Mouse (Mus musculus) stomach, embryonic 15.5 days (tissue): Measurements from ENCODE around the gene Prrg3. TPM values are rescaled to one million over a fixed set of nuclear protein-coding genes. Genes with fewer than 3 reads are reported as not detected.

Experiments used
- ATAC-seq: fragments of 200-750 bp; cut with Nextera tagmentation; 2 replicates; pipeline ENCODE4 v1.8.0; 2017; ENCODE audit warnings: low read depth, moderate number of reproducible peaks, moderate TSS enrichment; ENCODE audit not compliant: insufficient read depth, low FRiP score
- H3K27ac ChIP-seq: fragments of 300-500 bp; sonication (generic); 2 replicates; pipeline ENCODE4 v1.5.1; 2015; ENCODE audit warnings: mild to moderate bottlenecking, inconsistent platforms
- H3K27me3 ChIP-seq: fragments of 300-500 bp; sonication (generic); replicated peaks from 2 replicates; pipeline ENCODE4 v1.6.1; 2015; ENCODE audit warnings: inconsistent platforms
- H3K36me3 ChIP-seq: fragments of 300-500 bp; sonication (generic); 2 replicates; pipeline ENCODE4 v1.6.1; 2015; ENCODE audit warnings: inconsistent platforms
- H3K4me1 ChIP-seq: fragments of 300-500 bp; sonication (generic); 2 replicates; pipeline ENCODE4 v1.6.1; 2015; ENCODE audit warnings: inconsistent platforms
- H3K4me2 ChIP-seq: fragments of 300-500 bp; sonication (generic); 2 replicates; pipeline ENCODE4 v1.6.1; 2015; ENCODE audit warnings: mild to moderate bottlenecking, inconsistent platforms
- H3K4me3 ChIP-seq: fragments of 300-500 bp; sonication (generic); replicated peaks from 2 replicates; pipeline ENCODE4 v1.5.1; 2015; ENCODE audit warnings: inconsistent platforms
- H3K9ac ChIP-seq: fragments of 300-500 bp; sonication (generic); 2 replicates; pipeline ENCODE4 v1.6.1; 2015; ENCODE audit warnings: inconsistent platforms
- H3K9me3 ChIP-seq: fragments of 300-500 bp; sonication (generic); 2 replicates; pipeline ENCODE4 v1.6.1; 2016; ENCODE audit warnings: inconsistent platforms
- WGBS: fragments of 180-500 bp; shearing (Covaris S2); methylation state at CpG from one replicate; pipeline ENCODE4 v1.1.7; 2015; 5-methylcytosine and 5-hydroxymethylcytosine counted together
- polyA plus RNA-seq: library from polyadenylated mRNA; unstranded; fragments of >200 nt; fragmentation: Nextera tagmentation; extraction: Ambion mirVana; gene quantifications from 2 replicates; pipeline ENCODE4 v1.2.1, GENCODE M21; 2015

Gene Prrg3
- polyA plus RNA-seq, 1 experiment from 2014 or later = 9.8 TPM

- Histone ChIP-seq H3K4me1 (no peaks in the 10 kb centered on the region), H3K9ac (no peak overlapping the region), H3K4me2 (no peak overlapping the region), H3K27me3 (no peaks in the 10 kb centered on the region), H3K36me3 (no peaks in the 10 kb centered on the region), H3K9me3 (no peaks in the 10 kb centered on the region), H3K4me3 (no peak overlapping the region), H3K27ac (no peak overlapping the region)
- WGBS = 80% methylated on average over 1 of the region's 1 CpGs
- no peak for ATAC-seq
These were observed 21.4 kb downstream of the Prrg3 start for GRCm38 (mm10) chrX:71983775-71984174.

- no peaks in the 10 kb centered on the region for H3K4me1 ChIP-seq
- WGBS = 77% methylated on average over 3 of the region's 3 CpGs
- H3K9ac ChIP-seq = no peak within 1 kb of the TSS
- H3K27ac ChIP-seq = no peak within 1 kb of the TSS
- H3K27me3 ChIP-seq = no peaks in the 10 kb centered on the region
- no peaks in the 10 kb centered on the region for H3K9me3 ChIP-seq
- no peak within 1 kb of the TSS for H3K4me3 ChIP-seq
- ATAC-seq = no peak
- no peaks in the 10 kb centered on the region for H3K36me3 ChIP-seq
- no peak within 1 kb of the TSS for H3K4me2 ChIP-seq
These were observed 29.1 kb downstream of the Prrg3 start, which contains the start of gene Cnga2 for GRCm38 (mm10) chrX:71991549-71991948. TSS of gene Cnga2 (plus strand) at chrX:71991849.

- ATAC-seq = no peak
- Histone ChIP-seq H3K9ac (no peak overlapping the region), H3K27me3 (no peaks in the 10 kb centered on the region), H3K9me3 (no peaks in the 10 kb centered on the region), H3K36me3 (no peaks in the 10 kb centered on the region), H3K27ac (no peak overlapping the region), H3K4me3 (no peak overlapping the region), H3K4me1 (no peaks in the 10 kb centered on the region), H3K4me2 (no peak overlapping the region)
- 54% methylated on average over 1 of the region's 1 CpGs for WGBS
These were observed 33.5 kb downstream of the Prrg3 start for GRCm38 (mm10) chrX:71995972-71996371.

- Histone ChIP-seq H3K4me2 (no peak overlapping the region), H3K9me3 (no peaks in the 10 kb centered on the region), H3K4me1 (no peaks in the 10 kb centered on the region), H3K27ac (no peak overlapping the region), H3K36me3 (no peaks in the 10 kb centered on the region), H3K27me3 (no peaks in the 10 kb centered on the region), H3K9ac (no peak overlapping the region), H3K4me3 (no peak overlapping the region)
- no peak for ATAC-seq
These were observed 47.5 kb downstream of the Prrg3 start for GRCm38 (mm10) chrX:72009930-72010329.

- Histone ChIP-seq H3K36me3 (no peaks in the 10 kb centered on the region), H3K27me3 (no peaks in the 10 kb centered on the region), H3K4me2 (no peak overlapping the region), H3K9me3 (no peaks in the 10 kb centered on the region), H3K9ac (no peak overlapping the region), H3K27ac (no peak overlapping the region), H3K4me3 (no peak overlapping the region), H3K4me1 (no peaks in the 10 kb centered on the region)
- no peak for ATAC-seq
- WGBS = 59% methylated on average over 9 of the region's 9 CpGs
These were observed 49.8 kb downstream of the Prrg3 start for GRCm38 (mm10) chrX:72012236-72012635.

- H3K36me3 ChIP-seq = no peaks in the 10 kb centered on the region
- no peaks in the 10 kb centered on the region for H3K4me1 ChIP-seq
- no peak for ATAC-seq
- H3K4me2 ChIP-seq = no peak overlapping the region
- no peaks in the 10 kb centered on the region for H3K9me3 ChIP-seq
- 27% methylated on average over 3 of the region's 3 CpGs for WGBS
- no peak overlapping the region for H3K9ac ChIP-seq
- H3K27me3 ChIP-seq = no peaks in the 10 kb centered on the region
- no peak overlapping the region for H3K4me3 ChIP-seq
- no peak overlapping the region for H3K27ac ChIP-seq
These were observed 50.4 kb downstream of the Prrg3 start for GRCm38 (mm10) chrX:72012804-72013203.

- WGBS = 78% methylated on average over 1 of the region's 1 CpGs
These were observed 59.8 kb downstream of the Prrg3 start for GRCm38 (mm10) chrX:72022241-72022640.

More at GRCm38 (mm10) chrX:72022241-72022640, 59.8 kb downstream of the Prrg3 start:
- Histone ChIP-seq H3K36me3 (no peaks in the 10 kb centered on the region), H3K4me2 (no peak overlapping the region), H3K4me3 (no peak overlapping the region), H3K9ac (no peak overlapping the region), H3K27ac (no peak overlapping the region), H3K9me3 (no peaks in the 10 kb centered on the region), H3K4me1 (no peaks in the 10 kb centered on the region), H3K27me3 (no peaks in the 10 kb centered on the region)
- no peak for ATAC-seq

Other genes with a start within 250 kb of the Prrg3 start
- 43.4 and 45.3 TPM in 2 replicates for gene Vma21, start 146.7 kb upstream of the Prrg3 start, polyA plus RNA-seq
- gene Gm1141, start 41.6 kb upstream of the Prrg3 start, polyA plus RNA-seq = 0.08 and 0.10 TPM in 2 replicates
- gene Fate1, start 10.4 kb downstream of the Prrg3 start, polyA plus RNA-seq = 0.15 and 0.17 TPM in 2 replicates
- gene Cnga2, start 29.2 kb downstream of the Prrg3 start, polyA plus RNA-seq = 0.05 and 0.06 TPM in 2 replicates